Mouse (Mus musculus) midbrain, embryonic 10.5 days (tissue): ENCODE results near the gene Hdac9. TPM values are rescaled to one million over a fixed set of nuclear protein-coding genes. Genes with fewer than 3 reads are reported as not detected.

Source experiments
- DNase-seq: peaks from one replicate; pipeline ENCODE4 v3.0.0-alpha.2; 2017; ENCODE audit warnings: low spot score
- H3K27ac ChIP-seq: fragments of 300-500 bp; sonication (generic); replicated peaks from 2 replicates; pipeline ENCODE4 v1.5.1; 2016; ENCODE audit warnings: mild to moderate bottlenecking
- H3K27me3 ChIP-seq: fragments of 300-500 bp; sonication (generic); 2 replicates; pipeline ENCODE4 v1.6.1; 2016; ENCODE audit warnings: low read depth, mild to moderate bottlenecking; ENCODE audit not compliant: poor library complexity, severe bottlenecking
- H3K36me3 ChIP-seq: fragments of 300-500 bp; sonication (generic); 2 replicates; pipeline ENCODE4 v1.6.1; 2016; ENCODE audit warnings: mild to moderate bottlenecking, moderate library complexity
- H3K4me1 ChIP-seq: fragments of 300-500 bp; sonication (generic); 2 replicates; pipeline ENCODE4 v1.6.1; 2016
- H3K4me3 ChIP-seq: fragments of 300-500 bp; sonication (generic); 2 replicates; pipeline ENCODE4 v1.5.1; 2016; ENCODE audit warnings: mild to moderate bottlenecking, moderate library complexity
- H3K9me3 ChIP-seq: fragments of 300-500 bp; sonication (generic); replicated peaks from 2 replicates; pipeline ENCODE4 v1.6.1; 2016; ENCODE audit warnings: mild to moderate bottlenecking
- WGBS: fragments of 180-500 bp; shearing (Covaris S2); methylation state at CpG from one replicate; pipeline ENCODE4 v1.1.7; 2016; 5-methylcytosine and 5-hydroxymethylcytosine counted together
- polyA plus RNA-seq: library from polyadenylated mRNA; unstranded; fragments of >200 nt; fragmentation: Nextera tagmentation; extraction: Ambion mirVana; gene quantifications from 2 replicates; pipeline ENCODE4 v1.2.1, GENCODE M21; 2016

Gene Hdac9
- polyA plus RNA-seq, 1 experiment from 2014 or later: 7.9 TPM

DNA sequence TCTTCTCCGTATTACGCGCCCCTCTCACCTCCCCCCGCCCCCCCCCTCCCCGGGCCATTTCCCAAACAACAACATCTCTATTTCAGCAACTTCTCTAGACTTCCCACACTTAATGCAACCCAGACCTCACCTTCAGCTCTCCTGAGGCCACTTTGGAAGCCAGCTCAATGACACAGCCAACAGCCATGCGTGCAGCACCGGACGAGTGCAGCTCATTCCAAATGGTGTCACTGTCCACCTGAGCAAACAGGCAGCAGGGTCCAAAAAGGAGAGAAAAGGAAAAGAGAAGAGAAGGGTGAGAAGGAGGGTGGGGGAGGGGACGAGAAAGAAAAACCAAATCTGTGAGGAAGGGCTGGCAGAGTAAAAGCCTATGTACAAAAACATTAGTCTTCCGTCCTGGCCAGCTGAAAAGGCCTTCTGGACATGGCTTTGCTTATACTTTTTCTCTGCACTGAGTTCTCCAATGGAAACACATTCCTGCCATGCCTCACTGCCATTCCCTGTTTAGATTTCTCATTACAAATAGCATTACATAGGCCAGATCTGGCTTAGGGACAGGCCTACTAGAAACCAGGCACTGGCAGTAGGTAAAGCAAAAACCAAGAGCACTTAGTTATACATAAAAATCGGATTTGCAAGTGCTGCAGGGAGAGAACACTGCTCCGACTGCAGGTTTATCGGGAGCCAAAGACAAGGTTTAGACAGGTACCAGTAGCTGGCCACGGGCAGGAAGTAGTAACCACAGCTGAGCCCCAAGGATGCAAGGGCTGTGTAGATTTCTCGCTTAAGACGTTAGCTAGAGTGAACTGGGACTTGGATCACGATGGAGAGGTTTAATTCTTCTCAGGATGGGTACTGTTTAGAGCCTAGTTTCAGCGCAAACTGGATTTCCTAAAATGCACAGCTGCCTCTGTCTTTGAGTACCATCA lies 668.4 kb downstream of the Hdac9 start:
- H3K4me3 ChIP-seq: no peak overlapping the region
- H3K27me3 ChIP-seq: no peaks in the 10 kb centered on the region
- 79% methylated on average over 18 of the region's 18 CpGs for WGBS
- H3K4me1 ChIP-seq: no peaks in the 10 kb centered on the region
- no peaks in the 10 kb centered on the region for H3K9me3 ChIP-seq
- no peak overlapping the region for H3K27ac ChIP-seq
- peak; percentile 15 for DNase-seq
- no peaks in the 10 kb centered on the region for H3K36me3 ChIP-seq

GRCm38 (mm10) chr12:34238796-34239195 lies 678.1 kb downstream of the Hdac9 start:
- 92% methylated on average over 3 of the region's 3 CpGs for WGBS
- DNase-seq: no peak

DNA sequence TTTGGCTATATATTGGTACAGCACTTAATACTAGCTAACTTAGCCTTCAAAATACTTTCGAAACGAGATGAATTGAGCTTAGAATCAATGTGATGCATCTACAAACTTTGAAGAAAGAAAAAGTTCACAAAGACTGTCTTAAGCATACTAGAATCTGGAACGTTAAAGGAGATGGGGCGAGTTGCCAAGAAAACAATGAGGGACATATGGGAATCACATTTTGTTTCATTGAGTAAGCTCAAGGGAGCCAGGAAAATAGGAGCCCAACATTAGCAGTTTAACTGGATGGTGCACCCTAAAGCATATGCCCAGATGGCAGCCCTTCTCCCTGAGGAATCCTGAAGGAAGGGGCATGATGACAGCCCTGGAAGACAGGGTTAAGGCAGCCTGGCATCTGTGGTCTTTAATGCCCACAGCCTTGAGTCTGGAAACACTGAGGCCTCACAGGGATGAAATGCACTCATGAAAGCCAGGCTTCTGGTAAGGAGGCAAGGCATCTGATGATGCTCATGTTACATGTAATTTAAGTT lies 685.2 kb downstream of the Hdac9 start:
- 91% methylated on average over 4 of the region's 4 CpGs for WGBS
- Histone ChIP-seq H3K4me3 (no peak overlapping the region), H3K9me3 (no peaks in the 10 kb centered on the region), H3K36me3 (no peaks in the 10 kb centered on the region), H3K27me3 (no peaks in the 10 kb centered on the region), H3K27ac (no peak overlapping the region), H3K4me1 (no peaks in the 10 kb centered on the region)
- DNase-seq: no peak

More at GRCm38 (mm10) chr12:34238796-34239195, 678.1 kb downstream of the Hdac9 start:
- no peak overlapping the region for H3K4me3 ChIP-seq
- no peak overlapping the region for H3K27ac ChIP-seq
- no peaks in the 10 kb centered on the region for H3K36me3 ChIP-seq
- no peaks in the 10 kb centered on the region for H3K9me3 ChIP-seq
- H3K4me1 ChIP-seq: no peaks in the 10 kb centered on the region
- H3K27me3 ChIP-seq: no peaks in the 10 kb centered on the region

GRCm38 (mm10) chr12:34224505-34224904 lies 692.4 kb downstream of the Hdac9 start:
- H3K4me3 ChIP-seq: no peak overlapping the region
- no peaks in the 10 kb centered on the region for H3K27me3 ChIP-seq
- 75% methylated on average over 2 of the region's 2 CpGs for WGBS
- H3K36me3 ChIP-seq: no peaks in the 10 kb centered on the region
- no peak for DNase-seq
- no peak overlapping the region for H3K27ac ChIP-seq
- H3K4me1 ChIP-seq: peaks cover 9% of the 10 kb centered on the region
- no peaks in the 10 kb centered on the region for H3K9me3 ChIP-seq

DNA sequence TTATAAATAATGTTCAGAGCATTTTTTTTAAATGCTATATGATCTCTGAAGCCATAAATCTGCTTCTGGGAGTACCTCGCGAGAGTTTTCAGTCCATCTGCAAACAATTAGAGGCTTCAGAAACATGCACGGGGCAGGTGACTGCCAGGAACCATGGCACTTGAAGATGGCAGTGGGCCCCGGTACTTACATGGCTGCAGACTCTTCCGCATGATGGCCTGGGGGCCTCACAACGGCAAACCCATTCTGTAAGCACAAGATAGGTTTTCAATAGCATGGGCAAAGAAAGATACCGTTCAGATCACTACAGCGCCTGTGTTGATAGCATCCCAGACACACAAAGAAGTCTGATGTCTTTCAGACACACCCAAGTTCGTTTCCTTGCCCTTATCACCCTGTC lies 695.9 kb downstream of the Hdac9 start:
- no peaks in the 10 kb centered on the region for H3K27me3 ChIP-seq
- no peaks in the 10 kb centered on the region for H3K9me3 ChIP-seq
- DNase-seq: no peak
- 84% methylated on average over 9 of the region's 9 CpGs for WGBS
- no peaks in the 10 kb centered on the region for H3K36me3 ChIP-seq
- no peak overlapping the region for H3K27ac ChIP-seq
- no peak overlapping the region for H3K4me3 ChIP-seq
- H3K4me1 ChIP-seq: peaks cover 9% of the 10 kb centered on the region

DNA sequence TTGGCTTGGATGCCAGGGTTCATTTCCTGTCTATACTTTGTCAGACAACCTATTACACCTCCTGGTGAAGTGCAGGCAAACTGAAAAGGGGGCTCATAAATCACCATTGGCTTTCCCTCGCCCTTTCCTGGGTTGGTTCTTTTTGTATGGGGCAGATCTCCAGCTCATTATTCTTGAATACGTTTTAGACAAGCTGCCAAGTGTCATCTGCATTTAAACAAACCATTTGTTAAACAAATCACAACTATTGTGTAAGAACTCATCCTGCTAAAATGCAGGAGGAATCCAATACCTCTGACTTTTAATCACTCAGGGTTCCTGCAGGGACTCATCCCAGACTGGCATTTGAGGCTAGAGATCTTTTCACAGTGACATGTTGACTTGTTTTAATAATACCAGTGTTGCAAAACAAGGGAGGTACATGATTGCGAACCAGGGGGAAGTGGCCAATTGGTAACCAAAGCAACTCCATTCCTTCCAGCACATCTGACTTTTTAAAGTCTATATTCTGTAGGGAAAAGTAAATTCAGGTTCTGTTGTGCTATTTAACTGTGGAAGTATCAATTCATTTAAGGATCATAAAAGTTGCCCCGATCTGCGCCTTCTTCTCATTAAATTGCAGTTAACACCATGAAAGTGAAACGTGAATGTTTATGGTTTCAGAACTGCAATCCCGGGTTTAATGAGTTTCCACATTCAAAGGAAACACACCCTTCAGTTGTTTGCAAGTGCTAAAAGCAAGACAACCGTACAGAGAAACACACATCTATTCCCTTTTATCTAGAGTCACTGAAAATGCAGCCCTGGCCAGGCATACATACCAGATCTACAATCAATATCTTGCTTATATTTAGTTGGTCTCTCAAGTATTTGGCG lies 696.6 kb downstream of the Hdac9 start:
- Histone ChIP-seq H3K4me1 (peaks cover 10% of the 10 kb centered on the region), H3K36me3 (no peaks in the 10 kb centered on the region), H3K27ac (no peak overlapping the region), H3K9me3 (no peaks in the 10 kb centered on the region), H3K4me3 (no peak overlapping the region), H3K27me3 (no peaks in the 10 kb centered on the region)
- no peak for DNase-seq
- 58% methylated on average over 9 of the region's 9 CpGs for WGBS

GRCm38 (mm10) chr12:34218561-34218960 lies 698.3 kb downstream of the Hdac9 start:
- Histone ChIP-seq H3K27ac (no peak overlapping the region), H3K4me1 (peaks cover 15% of the 10 kb centered on the region), H3K27me3 (no peaks in the 10 kb centered on the region), H3K9me3 (no peaks in the 10 kb centered on the region), H3K36me3 (no peaks in the 10 kb centered on the region), H3K4me3 (no peak overlapping the region)
- DNase-seq: no peak
- 87% methylated on average over 2 of the region's 2 CpGs for WGBS

- no peaks in the 10 kb centered on the region for H3K36me3 ChIP-seq
- no peaks in the 10 kb centered on the region for H3K9me3 ChIP-seq
- no peaks in the 10 kb centered on the region for H3K27me3 ChIP-seq
- H3K4me3 ChIP-seq: no peak overlapping the region
- WGBS: 74% methylated on average over 17 of the region's 17 CpGs
- H3K4me1 ChIP-seq: peaks cover 13% of the 10 kb centered on the region
- DNase-seq: no peak
- H3K27ac ChIP-seq: no peak overlapping the region
Observed at GRCm38 (mm10) chr12:34215023-34216020, 701.6 kb downstream of the Hdac9 start.

- Histone ChIP-seq H3K4me3 (no peak overlapping the region), H3K9me3 (no peaks in the 10 kb centered on the region), H3K27me3 (no peaks in the 10 kb centered on the region), H3K4me1 (peaks cover 7% of the 10 kb centered on the region), H3K27ac (no peak overlapping the region), H3K36me3 (no peaks in the 10 kb centered on the region)
- no peak for DNase-seq
- WGBS: 76% methylated on average over 3 of the region's 3 CpGs
Observed at GRCm38 (mm10) chr12:34212162-34212561, 704.7 kb downstream of the Hdac9 start.

DNA sequence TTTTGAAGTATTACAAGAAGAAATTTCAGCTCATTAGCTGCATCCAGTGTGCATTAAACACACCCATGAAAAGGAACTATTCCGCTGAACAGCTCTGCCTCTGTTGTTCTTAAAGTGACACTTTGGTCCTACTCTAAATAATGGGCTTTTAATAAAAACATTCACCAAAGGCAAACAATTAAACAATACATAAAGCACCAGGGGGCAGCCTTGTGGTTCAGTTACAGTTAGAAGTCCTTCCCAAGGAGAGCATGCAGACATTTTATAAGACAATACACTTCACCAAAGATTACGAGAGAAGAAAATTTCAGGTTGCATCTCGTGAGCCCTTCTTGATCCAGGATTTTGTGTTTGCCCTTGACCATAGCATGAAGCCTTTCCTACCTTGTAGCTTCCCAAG lies 715.4 kb downstream of the Hdac9 start:
- H3K27ac ChIP-seq: no peak overlapping the region
- DNase-seq: no peak
- 80% methylated on average over 3 of the region's 3 CpGs for WGBS

GRCm38 (mm10) chr12:34200030-34200446 lies 716.9 kb downstream of the Hdac9 start:
- 56% methylated on average over 4 of the region's 4 CpGs for WGBS
- H3K27me3 ChIP-seq: no peaks in the 10 kb centered on the region
- H3K4me1 ChIP-seq: peaks cover 12% of the 10 kb centered on the region
- H3K36me3 ChIP-seq: no peaks in the 10 kb centered on the region
- H3K9me3 ChIP-seq: no peaks in the 10 kb centered on the region
- peak; percentile 22 for DNase-seq
- H3K4me3 ChIP-seq: no peak overlapping the region
- H3K27ac ChIP-seq: no peak overlapping the region

More for the DNA sequence above, 715.4 kb downstream of the Hdac9 start:
- Histone ChIP-seq H3K4me3 (no peak overlapping the region), H3K9me3 (no peaks in the 10 kb centered on the region), H3K4me1 (peaks cover 12% of the 10 kb centered on the region), H3K27me3 (no peaks in the 10 kb centered on the region), H3K36me3 (no peaks in the 10 kb centered on the region)
